Mouse (Mus musculus): ENCODE data around the gene Saa4.
"Not testable (repeated sequence)": the region's sequence is repeated elsewhere in the genome, so short reads cannot be mapped to it uniquely, and the experiment has no call there.

Gene Saa4

GRCm38 (mm10) chr7:46732458-46732857 lies at the start of gene Saa4:
Saa4 (minus strand) TSS chr7:46732603.
- DNase-seq (ENCODE audit: low read depth) = no peak

- peak; percentile 44 for DNase-seq (ENCODE audit: low read depth)
Measured at GRCm38 (mm10) chr7:46770706-46771105, 38.3 kb upstream of the Saa4 start.

GRCm38 (mm10) chr7:46768451-46768850 lies 36.0 kb upstream of the Saa4 start:
- DNase-seq (ENCODE audit: low read depth) = no peak

GRCm38 (mm10) chr7:46767371-46767770 lies 35.0 kb upstream of the Saa4 start:
- DNase-seq (ENCODE audit: low read depth) = no peak

- no peak for DNase-seq (ENCODE audit: low read depth)
Measured at GRCm38 (mm10) chr7:46764672-46765071, 32.3 kb upstream of the Saa4 start.

GRCm38 (mm10) chr7:46762601-46763000 lies 30.2 kb upstream of the Saa4 start:
- no peak for DNase-seq (ENCODE audit: low read depth)

- DNase-seq (ENCODE audit: low read depth) = no peak
Measured at GRCm38 (mm10) chr7:46761049-46761795, 28.8 kb upstream of the Saa4 start.

- DNase-seq (ENCODE audit: low read depth) = no peak
Measured at GRCm38 (mm10) chr7:46751490-46751889, 19.1 kb upstream of the Saa4 start, which contains the start of gene Saa2. Saa2 (plus strand) TSS chr7:46751790.

- DNase-seq (ENCODE audit: low read depth) = no peak
Measured at GRCm38 (mm10) chr7:46748459-46748858, 16.1 kb upstream of the Saa4 start.

- DNase-seq (ENCODE audit: low read depth) = no peak
Measured at GRCm38 (mm10) chr7:46746381-46746780, 14.0 kb upstream of the Saa4 start.

GRCm38 (mm10) chr7:46745816-46746215 lies 13.4 kb upstream of the Saa4 start:
- no peak for DNase-seq (ENCODE audit: low read depth)

- DNase-seq (ENCODE audit: low read depth) = not testable (repeated sequence)
Measured at GRCm38 (mm10) chr7:46742880-46743279, 10.5 kb upstream of the Saa4 start, which contains the start of gene Saa1. Saa1 (minus strand) TSS chr7:46742980.

- not testable (repeated sequence) for DNase-seq (ENCODE audit: low read depth)
Measured at GRCm38 (mm10) chr7:46740041-46740440, 7.6 kb upstream of the Saa4 start.

- no peak for DNase-seq (ENCODE audit: low read depth)
Measured at GRCm38 (mm10) chr7:46738561-46739460, 6.4 kb upstream of the Saa4 start.

- no peak for DNase-seq (ENCODE audit: low read depth)
Measured at GRCm38 (mm10) chr7:46734983-46735382, 2.6 kb upstream of the Saa4 start.

GRCm38 (mm10) chr7:46727584-46727983 lies 4.8 kb downstream of the Saa4 start:
- no peak for DNase-seq (ENCODE audit: low read depth)

GRCm38 (mm10) chr7:46724396-46724795 lies 8.0 kb downstream of the Saa4 start:
- DNase-seq (ENCODE audit: low read depth) = no peak

GRCm38 (mm10) chr7:46723849-46724248 lies 8.6 kb downstream of the Saa4 start:
- no peak for DNase-seq (ENCODE audit: low read depth)

GRCm38 (mm10) chr7:46723354-46723753 lies 9.0 kb downstream of the Saa4 start:
- no peak for DNase-seq (ENCODE audit: low read depth)

GRCm38 (mm10) chr7:46720460-46720859 lies 11.9 kb downstream of the Saa4 start:
- DNase-seq (ENCODE audit: low read depth) = no peak

GRCm38 (mm10) chr7:46719526-46719925 lies 12.9 kb downstream of the Saa4 start:
- DNase-seq (ENCODE audit: low read depth) = no peak

- no peak for DNase-seq (ENCODE audit: low read depth)
Measured at GRCm38 (mm10) chr7:46718591-46719270, 13.7 kb downstream of the Saa4 start.

Data from c-Kit-positive CD71-positive TER-119-negative erythroid progenitor cells, embryonic 14.5 days (primary cell).